Mouse (Mus musculus): ENCODE data around the gene Ddx43.
A peak's percentile ranks its signal among the peaks of the same experiment; 100 is the strongest.

The Ddx43 gene

DNA sequence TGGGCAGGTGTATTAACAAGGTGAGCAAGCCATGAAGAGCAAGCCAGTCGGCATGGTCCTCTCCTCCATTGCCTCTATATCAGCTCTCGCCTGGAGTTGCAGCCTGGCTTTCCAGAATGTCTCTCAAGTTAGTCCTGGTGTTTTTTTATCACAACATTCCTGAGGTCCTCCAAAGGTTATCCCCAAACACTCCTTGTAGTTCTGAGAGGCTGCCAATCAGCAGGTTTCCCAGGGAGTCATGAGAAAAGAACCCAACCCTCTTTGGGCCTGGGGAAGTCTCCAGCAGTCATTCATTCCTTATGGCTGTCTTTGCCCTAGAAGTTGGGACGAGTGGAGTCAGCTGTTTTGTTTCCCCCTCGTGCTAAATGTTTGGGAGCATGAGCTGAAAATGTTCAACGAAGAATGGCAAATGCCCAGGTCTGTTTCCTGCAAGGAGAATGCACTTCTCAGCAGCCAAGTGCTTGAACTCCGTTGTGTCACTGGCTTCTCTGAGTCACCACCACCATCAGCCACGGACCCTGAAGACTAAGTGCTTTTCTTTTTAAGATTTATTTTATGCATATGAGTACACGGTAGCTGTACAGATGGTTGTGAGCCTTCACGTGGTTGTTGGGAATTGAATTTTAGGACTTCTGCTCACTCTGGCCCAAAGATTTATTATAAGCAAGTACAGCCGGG, 22.6 kb upstream of the Ddx43 start:
- no peak for DNase-seq (ENCODE audit: low spot score in 2 of 2)

DNA sequence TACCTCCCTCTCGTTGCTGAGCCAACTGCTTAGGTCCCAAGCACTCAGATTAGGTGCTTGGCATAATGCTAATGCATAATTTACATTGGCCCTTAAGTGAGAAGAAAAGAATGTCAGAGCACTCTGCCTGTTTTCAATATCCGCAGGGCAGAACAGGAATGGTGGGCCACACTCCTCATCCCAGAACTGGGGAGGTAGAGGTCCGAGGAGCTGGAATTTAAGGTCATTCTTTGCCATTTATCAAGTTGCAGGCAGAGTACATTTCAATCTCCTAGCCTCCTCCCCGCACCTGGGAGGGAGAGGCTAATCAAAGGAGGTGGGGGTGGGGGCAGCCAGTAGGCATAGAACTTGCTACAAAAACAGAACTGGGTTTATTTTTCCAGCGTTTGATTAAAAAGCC, 21.2 kb upstream of the Ddx43 start:
- DNase-seq (ENCODE audit: low spot score in 2 of 2): no peak

DNA sequence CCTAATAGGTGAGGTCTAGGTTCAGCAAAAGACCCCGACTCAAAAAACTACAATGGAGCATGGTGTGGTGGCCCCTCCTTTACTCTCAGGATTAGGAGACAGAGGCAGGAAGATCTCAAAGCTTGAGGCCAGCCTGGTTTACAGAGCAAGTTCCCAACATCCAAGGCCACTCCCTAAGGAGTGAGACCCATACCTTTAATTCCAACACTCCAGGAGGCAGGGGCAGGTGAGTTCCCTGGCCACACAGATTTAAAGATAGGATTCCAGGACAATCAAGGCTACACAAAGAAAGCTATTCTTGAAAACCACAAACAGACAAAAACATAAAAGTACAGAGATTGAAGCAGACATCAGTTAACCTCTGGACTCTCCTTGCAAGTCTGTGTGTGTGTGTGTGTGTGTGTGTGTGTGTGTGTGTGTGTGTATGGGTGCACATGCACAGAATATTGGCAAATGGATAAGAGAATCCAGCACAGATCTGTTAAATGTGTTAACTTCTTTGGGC, 20.6 kb upstream of the Ddx43 start:
- no peak for DNase-seq (ENCODE audit: low spot score in 2 of 2)

DNA sequence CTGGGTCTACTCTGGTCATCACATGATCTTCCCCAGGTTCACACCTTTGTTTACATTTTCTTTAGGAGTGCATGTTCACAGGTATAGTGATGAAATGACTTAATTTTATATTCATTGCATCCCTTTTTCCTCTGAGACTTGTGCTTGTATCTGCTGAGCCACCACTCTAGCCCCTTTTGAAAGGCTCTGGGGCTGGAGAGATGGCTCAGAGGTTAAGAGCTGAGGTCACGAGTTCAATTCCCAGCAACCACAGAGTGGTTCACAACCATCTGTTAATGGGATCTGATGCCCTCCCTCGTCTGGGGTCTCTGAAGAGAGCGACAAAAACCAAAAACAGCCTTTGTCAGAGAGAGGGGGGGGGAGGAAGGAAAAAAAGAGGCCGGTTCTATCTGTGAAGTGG, 20.1 kb upstream of the Ddx43 start:
- DNase-seq (ENCODE audit: low spot score in 2 of 2): no peak

DNA sequence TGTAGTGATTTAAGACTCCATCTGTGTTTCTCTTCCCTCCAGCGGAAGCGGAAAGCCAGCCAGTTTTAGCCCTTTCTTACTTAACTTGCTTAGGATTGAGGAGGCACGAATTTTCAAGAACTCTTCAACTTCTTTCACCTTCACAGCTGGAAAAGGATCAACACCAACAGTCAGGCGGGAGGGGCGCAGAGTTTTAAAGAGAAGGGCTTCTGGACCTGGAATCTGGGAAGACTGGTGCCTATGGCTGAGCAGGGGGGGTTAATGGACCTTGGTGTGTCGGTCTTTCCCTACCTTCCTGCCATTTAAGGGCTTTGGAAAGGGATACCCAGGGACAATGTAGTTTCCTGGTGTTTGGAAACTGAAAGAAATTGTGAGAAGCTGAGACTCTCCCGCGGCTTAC, 18.0 kb upstream of the Ddx43 start:
- DNase-seq (ENCODE audit: low spot score in 2 of 2): no peak

DNA sequence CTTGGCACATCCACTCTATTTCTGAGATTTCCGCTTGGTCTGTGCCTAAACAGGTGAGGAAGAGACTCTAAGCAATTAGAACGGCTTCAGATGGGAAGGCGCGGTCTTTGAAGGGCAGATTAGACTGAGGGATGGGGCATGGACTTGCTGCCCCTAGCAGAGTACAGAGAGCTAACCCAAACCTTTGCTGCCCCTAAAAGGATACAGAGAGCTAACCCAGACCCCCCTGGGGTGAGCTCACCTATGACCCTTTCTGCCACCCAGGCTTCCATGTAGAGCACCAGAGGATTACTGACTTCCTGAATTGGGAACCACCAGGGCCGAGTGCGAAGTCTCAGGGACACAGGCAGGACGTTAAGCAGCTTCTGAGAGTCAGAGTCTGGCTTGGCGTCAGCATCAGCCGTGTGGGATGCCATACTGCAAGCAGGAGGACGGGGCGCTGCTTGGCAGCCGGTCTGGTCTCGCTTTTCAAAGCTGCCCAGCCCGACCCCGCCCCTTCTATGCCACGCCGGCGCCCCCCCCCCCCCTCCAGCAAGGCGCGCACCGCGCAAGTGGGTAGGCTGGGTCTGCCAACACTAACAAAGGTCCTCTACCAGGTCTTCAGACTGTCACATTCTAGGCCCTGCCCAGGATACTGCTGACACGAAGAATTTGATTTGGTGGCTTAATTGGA, 17.3 kb upstream of the Ddx43 start, which contains the start of gene Ooep:
Gene Ooep (minus strand): TSS at position 613 of the 673 bp plus-strand sequence.
- DNase-seq (ENCODE audit: low spot score in 2 of 2): peak in 1 of 2 experiments; percentile 52

DNA sequence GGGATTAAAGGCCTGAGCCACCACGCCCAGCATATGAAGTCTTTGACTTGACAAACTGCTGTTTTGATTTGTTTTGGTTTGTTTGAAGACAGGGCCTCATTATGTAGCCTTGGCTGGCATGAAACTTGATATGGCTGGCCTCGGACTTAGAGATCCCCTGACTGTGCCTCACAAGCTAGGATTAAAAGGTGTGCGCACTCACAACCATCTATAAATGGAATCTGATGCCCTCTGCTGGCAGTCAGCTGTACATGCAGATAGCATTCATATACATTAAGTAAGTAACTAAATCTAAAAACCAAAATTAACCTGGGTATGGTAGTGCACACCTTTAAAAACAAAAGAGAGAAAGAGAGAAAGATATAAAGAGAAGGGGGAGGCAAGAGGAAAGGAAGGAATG, 9.7 kb upstream of the Ddx43 start:
- DNase-seq (ENCODE audit: low spot score in 2 of 2): no peak

DNA sequence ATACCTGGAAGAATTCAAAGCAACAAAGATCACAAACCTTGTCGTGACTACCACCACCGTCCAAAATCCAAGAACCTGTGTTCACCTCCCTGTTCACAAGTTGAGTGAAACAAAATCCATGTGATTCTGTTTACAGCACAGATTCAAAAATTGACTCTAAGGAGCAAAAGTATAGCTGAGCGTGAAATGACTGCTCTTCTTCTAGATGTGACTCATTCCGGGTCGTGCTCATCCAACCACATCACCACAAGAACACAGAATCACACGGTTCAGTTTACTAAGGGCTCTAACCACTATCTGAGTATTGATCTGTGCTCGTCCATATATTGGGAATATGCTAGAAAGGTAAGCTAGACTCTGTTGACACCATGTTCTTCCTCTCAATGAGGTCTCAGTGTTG, 8.6 kb upstream of the Ddx43 start:
- DNase-seq (ENCODE audit: low spot score in 2 of 2): no peak

DNA sequence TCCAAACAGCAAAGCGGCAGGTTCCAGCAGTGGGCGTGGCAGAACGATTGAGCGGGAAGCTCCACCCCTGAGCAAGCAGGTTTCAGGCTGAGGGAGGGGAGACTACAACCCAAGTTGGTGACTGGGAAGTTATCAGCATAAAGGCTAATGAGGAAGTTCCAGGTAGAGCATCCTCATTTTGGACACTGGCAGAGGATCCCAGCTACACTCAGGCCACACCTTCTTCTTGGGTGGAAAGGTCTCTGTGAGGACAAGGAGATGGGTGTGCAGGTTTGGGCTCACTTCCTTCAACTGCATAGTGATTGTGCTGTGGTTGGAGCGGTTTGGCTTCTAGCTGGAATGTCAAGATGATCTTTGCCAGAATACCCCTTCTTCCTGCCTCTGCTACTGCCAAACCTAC, 5.6 kb upstream of the Ddx43 start:
- DNase-seq (ENCODE audit: low spot score in 2 of 2): no peak

DNA sequence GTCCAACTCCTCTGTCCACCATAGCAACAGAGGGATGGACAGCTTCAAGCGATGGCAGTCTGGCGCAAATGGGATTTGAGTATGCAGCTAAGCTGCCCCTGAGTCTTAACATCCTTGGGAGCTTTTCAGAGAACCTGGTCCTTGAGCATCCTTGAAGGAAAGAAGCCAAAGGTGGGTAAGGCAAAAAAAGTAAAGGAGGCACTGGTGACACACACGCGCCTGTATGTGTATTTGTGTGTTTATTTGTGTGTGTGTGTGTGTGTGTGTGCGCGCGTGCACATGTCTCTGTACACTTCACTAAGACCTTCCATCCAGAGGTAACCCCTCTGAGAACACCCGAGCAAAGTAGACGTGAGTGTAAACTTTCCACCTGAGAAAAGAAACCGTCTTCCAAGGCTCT, 1.8 kb upstream of the Ddx43 start:
- no peak for DNase-seq (ENCODE audit: low spot score in 2 of 2)

DNA sequence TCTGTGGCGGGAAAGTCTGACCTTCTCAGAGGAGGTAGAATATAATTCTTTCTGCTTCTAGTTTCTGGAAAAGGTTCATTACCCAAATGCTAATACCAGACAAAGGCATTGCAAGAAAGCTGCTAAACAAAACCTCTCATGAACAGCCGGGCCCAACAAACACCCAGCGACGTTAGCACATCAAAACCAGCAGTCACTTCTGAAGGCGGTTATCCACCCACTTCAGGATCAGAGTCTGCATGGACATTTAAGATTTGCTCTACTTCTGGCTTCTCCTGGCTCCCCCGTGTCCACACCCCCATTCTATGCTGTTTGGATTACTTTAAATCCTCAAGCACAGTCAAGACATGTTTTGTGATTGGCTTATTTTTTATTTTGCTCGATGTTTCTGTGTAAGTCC, 975 bp upstream of the Ddx43 start:
- no peak for DNase-seq (ENCODE audit: low spot score in 2 of 2)

DNA sequence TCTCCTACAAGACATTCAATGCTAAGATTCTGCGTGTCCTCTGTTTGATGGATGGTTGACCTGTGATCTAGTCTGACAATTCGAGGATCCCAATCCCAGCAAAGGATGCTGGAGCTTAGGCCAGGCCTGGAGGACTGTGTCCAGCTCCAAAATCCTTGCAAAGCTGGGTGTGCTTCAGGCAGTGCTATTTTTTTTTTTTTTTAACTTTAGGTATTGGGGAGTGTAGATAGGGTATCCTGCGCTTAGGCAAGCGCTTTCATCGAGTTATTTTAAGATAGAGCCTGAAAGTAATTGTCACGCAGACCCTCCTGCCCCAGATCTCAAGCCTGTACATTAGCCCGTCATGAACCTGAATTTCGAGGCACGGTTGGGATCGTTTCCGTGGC, 340 bp upstream of the Ddx43 start:
- no peak for DNase-seq (ENCODE audit: low spot score in 2 of 2)

DNA sequence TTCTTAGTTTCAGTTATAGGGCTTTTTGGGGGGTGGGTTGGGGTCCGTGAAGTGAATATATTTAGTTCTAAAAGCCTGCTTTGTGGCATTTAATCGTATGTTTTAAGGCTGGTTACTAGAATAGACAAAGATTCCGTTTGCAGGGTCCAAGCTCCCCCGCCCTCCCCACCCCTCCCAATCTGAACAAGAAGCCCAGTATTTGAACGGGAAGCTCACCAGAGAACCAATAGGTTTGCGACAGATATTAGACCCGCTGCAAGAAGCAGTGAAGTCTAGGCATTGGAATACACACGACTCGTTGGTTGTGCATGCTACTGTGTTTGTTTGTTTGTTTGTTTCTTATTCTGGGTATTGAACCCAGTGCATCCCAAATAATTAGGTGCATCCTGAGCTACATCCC, 940 bp downstream of the Ddx43 start:
- no peak for DNase-seq (ENCODE audit: low spot score in 2 of 2)

DNA sequence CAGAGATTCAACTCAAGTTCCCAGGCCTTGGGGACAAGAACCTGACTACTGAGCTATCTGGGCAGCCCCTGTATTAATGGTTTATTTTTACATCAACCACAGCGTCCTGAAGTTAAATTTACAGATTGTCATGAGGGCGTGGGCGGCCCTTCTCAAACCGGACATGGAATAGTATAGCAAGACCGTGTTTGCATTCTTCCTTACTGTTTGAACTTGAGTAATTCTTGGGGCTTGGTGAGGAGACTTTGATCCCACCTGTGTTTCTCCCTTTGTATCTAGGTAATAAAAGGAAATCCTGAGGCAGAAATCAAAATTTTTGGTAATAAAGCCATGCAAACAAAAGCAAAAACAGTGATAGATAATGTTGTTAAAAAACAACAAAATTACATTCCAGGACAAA, 5.0 kb downstream of the Ddx43 start:
- DNase-seq (ENCODE audit: low spot score in 2 of 2): no peak

DNA sequence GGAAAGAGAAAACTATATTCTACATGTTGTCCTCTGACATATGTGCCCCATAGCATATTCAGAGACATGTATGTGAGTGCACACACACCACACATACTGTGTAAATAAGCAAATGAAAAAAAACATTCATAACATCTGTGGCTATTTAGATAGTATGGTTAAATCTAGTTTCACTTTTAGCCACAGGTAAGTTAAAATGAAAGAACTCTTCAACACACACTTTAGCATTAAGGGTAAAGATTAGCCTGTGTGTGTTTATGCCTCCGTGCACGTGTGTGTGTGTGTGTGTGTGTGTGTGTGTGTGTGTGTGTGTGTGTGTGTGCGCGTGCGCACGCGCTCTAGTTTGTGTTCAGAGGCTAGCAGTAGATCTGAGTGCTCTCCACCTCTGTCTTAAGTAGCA, 6.0 kb downstream of the Ddx43 start:
- DNase-seq (ENCODE audit: low spot score in 2 of 2): no peak

DNA sequence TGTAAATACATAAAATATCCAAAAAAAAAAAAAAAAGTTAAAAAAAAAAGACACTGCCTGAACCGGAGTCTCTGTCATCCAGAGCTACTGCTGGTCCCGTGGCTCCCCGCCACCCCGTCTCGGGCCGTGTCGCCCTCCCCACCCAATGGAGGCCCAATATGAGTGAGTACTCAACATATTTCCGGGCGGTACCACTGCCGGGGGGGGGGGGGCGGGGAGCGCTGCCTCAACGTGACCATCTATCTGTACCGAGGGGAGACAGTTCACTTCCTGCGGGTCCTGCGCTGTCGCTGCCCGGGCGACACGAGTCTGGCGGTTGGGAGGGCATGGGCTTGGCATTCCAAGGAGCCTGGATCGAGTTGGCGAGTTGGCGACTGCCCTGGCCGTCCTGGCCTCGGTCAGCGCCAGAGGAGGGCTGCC, 31.8 kb downstream of the Ddx43 start:
- DNase-seq (ENCODE audit: low spot score in 2 of 2): no peak

DNA sequence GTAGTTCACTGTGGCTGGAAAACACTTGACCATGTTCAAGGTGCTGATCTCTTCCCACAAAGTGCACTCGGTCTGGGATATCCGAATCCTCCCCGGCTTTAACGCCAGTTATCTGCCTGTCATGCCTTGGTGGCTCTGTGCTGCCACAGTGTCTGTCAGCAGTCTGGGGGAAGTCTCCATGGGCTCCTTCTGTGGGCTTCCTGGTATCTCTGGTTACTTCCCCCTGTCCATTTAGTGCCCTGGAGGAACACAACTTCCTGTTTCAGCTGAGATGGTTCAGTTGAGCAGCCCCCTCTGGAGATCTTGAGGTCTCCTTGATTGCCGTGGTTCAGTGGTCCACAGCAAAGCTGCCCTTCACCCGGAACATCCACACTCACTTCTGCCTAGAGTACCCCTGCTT, 32.6 kb downstream of the Ddx43 start:
- no peak for DNase-seq (ENCODE audit: low spot score in 2 of 2)

DNA sequence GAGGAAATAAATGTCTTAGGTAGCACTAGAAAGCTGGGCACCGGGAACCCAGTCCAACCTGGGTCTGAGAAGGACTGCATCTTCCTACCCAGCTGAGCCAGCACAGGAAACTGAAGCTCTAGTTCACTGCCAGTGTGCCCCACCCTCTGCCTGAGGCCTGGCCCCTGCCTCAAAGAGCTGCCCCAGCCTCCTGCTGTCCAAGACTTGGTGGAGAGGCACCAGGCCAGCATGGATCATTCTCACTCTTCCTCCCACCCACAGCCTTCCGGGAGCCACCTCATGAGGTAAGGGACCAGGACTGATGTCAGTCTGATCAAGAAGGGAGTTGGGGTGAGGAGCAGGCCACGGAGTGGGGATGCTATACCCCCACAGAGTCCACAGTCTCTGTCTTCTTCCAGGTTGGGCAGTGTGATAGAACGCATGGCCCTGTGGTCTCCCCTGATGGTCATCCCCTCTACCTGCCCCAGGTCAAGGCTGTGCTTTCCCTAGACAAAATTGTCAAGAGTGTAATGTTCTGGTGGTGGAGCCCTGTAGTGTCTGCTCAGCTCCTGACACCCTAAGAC, 33.4 kb downstream of the Ddx43 start:
- no peak for DNase-seq (ENCODE audit: low spot score in 2 of 2)

DNA sequence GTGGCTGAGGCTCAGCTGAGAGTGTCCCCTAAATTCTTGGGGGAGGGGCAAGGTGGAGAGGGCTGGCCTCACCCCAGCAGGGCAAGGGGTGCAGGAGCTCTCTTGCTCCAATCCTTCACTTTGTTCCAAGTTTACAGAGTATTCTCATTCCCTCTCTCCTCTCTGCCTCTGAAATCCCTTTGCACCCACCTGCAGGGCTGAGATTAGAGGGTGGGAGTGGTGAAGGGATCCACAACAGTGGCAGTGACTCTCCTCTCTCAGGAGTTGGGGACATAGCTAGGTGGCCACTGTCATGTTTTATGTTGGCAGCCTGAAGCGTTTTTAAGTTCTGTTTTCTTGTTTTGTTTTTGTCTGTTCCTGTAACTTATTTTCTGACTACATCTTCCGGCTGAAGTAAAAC, 34.0 kb downstream of the Ddx43 start:
- DNase-seq (ENCODE audit: low spot score in 2 of 2): no peak

DNA sequence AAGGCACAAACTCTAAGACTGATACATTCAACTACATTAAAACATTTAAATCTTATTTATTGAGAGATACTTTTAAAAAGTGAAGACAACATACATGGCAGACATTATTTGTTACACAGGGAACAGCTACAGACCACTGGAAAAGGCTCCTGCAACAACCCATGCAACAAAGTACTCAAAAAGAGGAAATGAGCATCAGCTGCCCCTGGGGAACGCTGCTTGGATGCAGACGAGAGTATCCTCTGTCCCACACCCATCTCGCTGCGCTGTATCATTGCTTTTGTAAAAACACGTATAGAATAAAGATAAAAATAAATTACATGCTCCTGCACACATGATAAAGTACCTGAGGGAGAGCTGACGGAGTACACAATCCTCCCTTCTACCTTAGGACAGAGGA, 34.9 kb downstream of the Ddx43 start:
- DNase-seq (ENCODE audit: low spot score in 2 of 2): no peak

DNA sequence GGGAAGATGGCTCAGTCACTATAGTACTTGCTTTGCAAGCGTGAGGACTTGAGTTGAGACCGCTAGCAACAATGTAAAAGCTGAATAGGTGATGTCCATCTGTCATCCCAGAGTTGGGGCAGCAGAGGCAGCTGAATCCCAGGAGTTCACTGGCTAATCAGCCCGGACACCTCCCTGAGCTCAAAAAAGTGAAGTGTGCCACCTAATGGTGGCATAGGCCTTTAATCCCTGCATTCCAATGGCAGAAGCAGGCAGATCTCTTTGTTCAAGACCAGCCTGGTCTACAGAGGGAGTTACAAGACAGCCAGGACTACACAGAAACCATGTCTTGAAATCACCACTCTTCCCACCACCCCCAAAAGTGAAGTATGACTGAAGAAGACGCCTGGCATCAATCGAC, 36.9 kb downstream of the Ddx43 start:
- DNase-seq (ENCODE audit: low spot score in 2 of 2): no peak

DNA sequence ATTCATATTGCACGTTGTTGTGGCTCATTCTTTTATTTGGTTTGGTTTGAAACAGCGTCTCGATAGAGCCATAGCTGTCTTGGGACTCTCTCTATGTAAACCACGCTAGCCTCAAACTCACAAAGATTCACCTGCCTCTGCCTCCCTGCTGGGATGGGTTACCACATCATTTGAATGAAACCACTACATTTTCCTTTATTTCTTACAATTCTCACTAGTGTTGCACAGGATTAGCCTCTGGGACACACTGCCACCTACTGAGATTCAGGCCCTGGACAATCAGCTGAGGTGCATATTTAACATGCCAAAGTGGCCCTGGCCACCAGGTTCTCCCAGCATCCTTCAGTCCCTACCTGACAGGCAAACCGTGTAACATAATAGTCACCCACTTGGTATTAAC, 43.8 kb downstream of the Ddx43 start:
- no peak for DNase-seq (ENCODE audit: low spot score in 2 of 2)

DNA sequence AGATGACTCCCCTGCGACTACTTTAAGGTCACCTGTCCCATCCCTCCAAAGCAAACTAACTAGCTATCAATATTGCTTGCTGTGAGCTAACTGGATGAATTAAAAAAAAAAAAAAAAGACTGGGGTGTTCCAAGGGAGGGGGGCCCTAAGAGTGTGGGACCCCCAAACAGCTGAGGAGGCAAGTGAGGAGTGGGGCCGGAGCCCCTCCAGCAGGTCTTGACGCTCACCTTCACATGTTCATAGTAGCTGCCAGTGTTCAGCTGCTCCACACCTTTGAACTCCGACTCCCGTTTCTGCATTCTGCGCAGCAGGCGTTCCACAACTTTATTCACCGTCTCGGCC, 46.6 kb downstream of the Ddx43 start:
- no peak for DNase-seq (ENCODE audit: low spot score in 2 of 2)

Data from cerebellum, postnatal 4 days (tissue).